Mouse (Mus musculus) bone marrow, adult 2 months (tissue): ENCODE results near the gene Hist1h2bf. TPM values are rescaled to one million over a fixed set of nuclear protein-coding genes. Genes with fewer than 3 reads are reported as not detected.
"Not testable (repeated sequence)": the region's sequence is repeated elsewhere in the genome, so short reads cannot be mapped to it uniquely, and the experiment has no call there.

Experiments
- H3K27ac ChIP-seq: fragments of 200-500 bp; 2 replicates; pipeline ENCODE4 v1.5.1; 2012; ENCODE audit warnings: low read depth, mild to moderate bottlenecking, control low read depth, inconsistent platforms, low read length; ENCODE audit not compliant: control insufficient read depth, poor library complexity, insufficient read depth
- H3K4me1 ChIP-seq: fragments of 200-500 bp; 2 replicates; pipeline ENCODE4 v1.6.1; 2011; ENCODE audit warnings: low read length; ENCODE audit not compliant: control insufficient read depth, insufficient read depth
- H3K4me3 ChIP-seq: fragments of 200-500 bp; replicated peaks from 2 replicates; pipeline ENCODE3; 2011; ENCODE audit warnings: mild to moderate bottlenecking, low read depth, low read length, control low read depth; ENCODE audit not compliant: control insufficient read depth
- CTCF ChIP-seq: fragments of 200-500 bp; IDR thresholded peaks from 2 replicates; pipeline ENCODE4 v1.5.1; 2011; ENCODE audit warnings: low read length, control low read depth; ENCODE audit not compliant: control insufficient read depth, insufficient read depth
- POLR2A ChIP-seq: fragments of 200-500 bp; IDR thresholded peaks from 2 replicates; pipeline ENCODE4 v1.6.1; 2011; ENCODE audit warnings: low read depth, mild to moderate bottlenecking, control low read depth, low read length, borderline replicate concordance; ENCODE audit not compliant: control insufficient read depth
- WGBS: fragments of 180-500 bp; shearing (Covaris S2); methylation state at CpG from one replicate; pipeline ENCODE4 v1.1.7; 2018; 5-methylcytosine and 5-hydroxymethylcytosine counted together
- polyA plus RNA-seq: library from polyadenylated mRNA; stranded (reverse); fragments of >200 nt; gene quantifications from 2 replicates; pipeline ENCODE4 v1.2.4, GENCODE M21; 2011; ENCODE audit warnings: low replicate concordance; ENCODE audit not compliant: missing spikeins, insufficient read depth, insufficient read length

Gene Hist1h2bf
- polyA plus RNA-seq, 1 experiment, result 32.4 TPM

GRCm38 (mm10) chr13:23595185-23595584 lies 21.2 kb upstream of the Hist1h2bf start:
- TF ChIP-seq POLR2A (no peak), CTCF (no peak)
- 31% methylated on average over 2 of the region's 2 CpGs for WGBS
- H3K27ac ChIP-seq, result peak overlapping the region; percentile 21; the same call in 1 of the 2 replicates
- no peak overlapping the region for H3K4me3 ChIP-seq
- peaks cover 2% of the 10 kb centered on the region; the same call in 1 of the 2 replicates for H3K4me1 ChIP-seq

- 13% methylated on average over 5 of the region's 5 CpGs for WGBS
Observed at GRCm38 (mm10) chr13:23593051-23593770, 19.2 kb upstream of the Hist1h2bf start.

GRCm38 (mm10) chr13:23592614-23593013 lies 18.6 kb upstream of the Hist1h2bf start:
- TF ChIP-seq CTCF (no peak), POLR2A (no peak)
- Histone ChIP-seq H3K4me1 (peaks cover 3% of the 10 kb centered on the region; the same call in 1 of the 2 replicates), H3K27ac (no peak overlapping the region), H3K4me3 (no peak overlapping the region)
- 60% methylated on average over 7 of the region's 7 CpGs for WGBS

More at GRCm38 (mm10) chr13:23593051-23593770, 19.2 kb upstream of the Hist1h2bf start:
- Histone ChIP-seq H3K27ac (no peak overlapping the region), H3K4me1 (peaks cover 2% of the 10 kb centered on the region; the same call in 1 of the 2 replicates), H3K4me3 (no peak overlapping the region)
- TF ChIP-seq POLR2A (no peak), CTCF (no peak)

GRCm38 (mm10) chr13:23591886-23592285 lies 17.9 kb upstream of the Hist1h2bf start:
- not testable (repeated sequence) for H3K27ac ChIP-seq, H3K4me3 ChIP-seq, H3K4me1 ChIP-seq
- 71% methylated on average over 7 of the region's 7 CpGs for WGBS

- Histone ChIP-seq H3K27ac (no peak overlapping the region), H3K4me3 (no peak overlapping the region), H3K4me1 (peaks cover 3% of the 10 kb centered on the region; the same call in 1 of the 2 replicates)
- no peak for TF ChIP-seq POLR2A
- no peak for TF ChIP-seq CTCF
- 89% methylated on average over 7 of the region's 7 CpGs for WGBS
Observed at GRCm38 (mm10) chr13:23591206-23591605, 17.2 kb upstream of the Hist1h2bf start.

GRCm38 (mm10) chr13:23586940-23587225 lies 12.9 kb upstream of the Hist1h2bf start:
- Histone ChIP-seq H3K4me3 (peak overlapping the region; percentile 56), H3K4me1 (peaks cover 3% of the 10 kb centered on the region; the same call in 1 of the 2 replicates), H3K27ac (peak overlapping the region; percentile 89)
- 4% methylated on average over 1 of the region's 1 CpGs for WGBS
- no peak for TF ChIP-seq POLR2A
- no peak for TF ChIP-seq CTCF

GRCm38 (mm10) chr13:23586099-23586939 lies 12.3 kb upstream of the Hist1h2bf start:
- H3K4me1 ChIP-seq, result peaks cover 3% of the 10 kb centered on the region; the same call in 1 of the 2 replicates
- H3K4me3 ChIP-seq, result peak overlapping the region; percentile 56
- TF ChIP-seq POLR2A, result no peak
- H3K27ac ChIP-seq, result peak overlapping the region; percentile 89
- 3% methylated on average over 22 of the region's 22 CpGs for WGBS

GRCm38 (mm10) chr13:23585442-23586098 lies 11.6 kb upstream of the Hist1h2bf start:
- TF ChIP-seq POLR2A, result peak; percentile 92
- not testable (repeated sequence) for H3K4me1 ChIP-seq
- WGBS, result under 1% methylated on average over 35 of the region's 36 CpGs
- Histone ChIP-seq H3K4me3 (peak overlapping the region; percentile 65), H3K27ac (peak overlapping the region; percentile 89)
